Mouse (Mus musculus): ENCODE results near the gene Il9. TPM values are rescaled to one million over a fixed set of nuclear protein-coding genes. Genes with fewer than 3 reads are reported as not detected.

Il9 gene
- polyA plus RNA-seq (2012; rRNA removed), result not detected in 2 replicates

DNA sequence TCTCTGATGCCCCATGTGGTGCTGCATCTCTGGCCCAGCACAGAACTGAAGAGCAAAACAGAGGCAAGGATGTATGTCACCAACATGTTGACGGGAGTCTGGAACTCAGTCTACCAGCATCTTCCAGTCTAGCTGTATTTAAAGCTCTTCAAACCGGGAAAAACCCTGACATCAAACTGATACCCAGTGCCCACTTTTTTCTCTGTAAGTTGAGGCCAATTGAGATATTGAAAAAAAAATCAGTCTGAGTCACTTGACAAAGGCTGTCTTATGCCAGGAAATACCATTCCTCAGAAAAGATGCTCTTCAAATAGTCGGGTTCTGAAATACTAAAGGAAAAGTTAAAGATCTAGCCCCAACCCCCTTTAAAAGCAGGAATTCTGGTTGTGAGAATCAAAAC, at the start of gene Il9:
TSS of gene Il9 (minus strand) at position 101 of the 400 bp plus-strand sequence.
- DNase-seq (ENCODE audit: low spot score), result no peak

DNA sequence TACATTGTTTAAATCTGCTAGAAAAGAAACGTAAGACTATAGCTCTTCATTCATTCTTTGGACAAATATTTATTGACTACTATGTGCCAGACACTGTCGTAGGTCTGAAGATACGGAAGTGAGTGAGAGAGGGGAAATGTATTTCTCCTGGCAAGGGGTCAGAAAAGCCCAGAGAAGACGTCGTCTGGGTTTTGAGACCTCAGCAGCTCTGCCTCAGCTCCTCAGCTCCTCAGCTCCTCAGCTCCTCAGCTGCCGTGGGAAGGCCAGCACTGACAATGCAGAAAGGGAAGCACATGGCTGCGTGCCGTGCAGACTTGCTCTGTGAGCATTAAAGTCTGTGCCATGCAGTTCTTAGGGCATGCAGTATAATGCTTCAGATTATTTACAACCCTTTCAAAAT, 47.6 kb upstream of the Il9 start:
- no peak for DNase-seq (ENCODE audit: low spot score)

GRCm38 (mm10) chr13:56529031-56529430, 47.0 kb upstream of the Il9 start:
- no peak for DNase-seq (ENCODE audit: low spot score)

- no peak for DNase-seq (ENCODE audit: low spot score)
Measured at GRCm38 (mm10) chr13:56528281-56528680, 46.2 kb upstream of the Il9 start.

GRCm38 (mm10) chr13:56527846-56528245, 45.8 kb upstream of the Il9 start:
- DNase-seq (ENCODE audit: low spot score), result no peak

DNA sequence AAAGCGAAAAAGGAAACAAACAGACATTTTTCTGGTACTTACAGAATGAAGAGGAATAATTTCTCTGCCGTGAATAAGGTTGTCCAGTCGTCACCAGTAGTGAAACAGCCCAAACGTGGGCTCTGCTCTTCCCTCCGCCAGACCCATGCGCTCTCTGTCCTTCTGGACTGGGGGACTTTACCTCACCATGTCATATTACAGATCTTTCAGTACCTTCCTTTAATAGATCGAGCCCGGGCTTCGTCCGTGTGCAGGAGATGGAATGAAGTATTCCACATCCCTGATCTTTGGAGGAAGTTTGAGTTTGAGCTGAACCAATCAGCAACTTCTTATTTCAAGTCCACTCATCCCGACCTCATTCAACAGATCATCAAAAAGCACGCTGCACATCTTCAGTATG, 44.8 kb upstream of the Il9 start:
- no peak for DNase-seq (ENCODE audit: low spot score)

DNA sequence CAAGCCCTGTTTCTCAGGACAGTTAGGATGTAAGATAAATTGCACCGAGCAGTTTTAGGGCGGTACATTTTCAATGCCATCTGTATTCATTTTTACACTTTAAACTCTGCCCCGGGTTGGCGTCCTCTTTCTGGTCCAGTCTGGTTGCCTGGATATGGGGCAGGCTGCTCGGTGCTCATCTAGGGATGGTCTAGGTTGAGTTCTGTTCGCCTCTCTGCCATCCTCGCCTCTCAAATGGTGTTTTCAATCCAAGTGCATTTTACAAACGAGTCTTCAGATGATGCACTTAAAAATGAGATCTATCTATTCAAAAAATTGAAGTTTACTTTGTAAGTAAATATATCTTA, 40.7 kb upstream of the Il9 start:
- DNase-seq (ENCODE audit: low spot score), result no peak

- peak; percentile 76 for DNase-seq (ENCODE audit: low spot score)
Measured at GRCm38 (mm10) chr13:56522081-56522820, 40.2 kb upstream of the Il9 start, which contains the start of gene Fbxl21. Fbxl21 (plus strand) TSS chr13:56522472.

DNA sequence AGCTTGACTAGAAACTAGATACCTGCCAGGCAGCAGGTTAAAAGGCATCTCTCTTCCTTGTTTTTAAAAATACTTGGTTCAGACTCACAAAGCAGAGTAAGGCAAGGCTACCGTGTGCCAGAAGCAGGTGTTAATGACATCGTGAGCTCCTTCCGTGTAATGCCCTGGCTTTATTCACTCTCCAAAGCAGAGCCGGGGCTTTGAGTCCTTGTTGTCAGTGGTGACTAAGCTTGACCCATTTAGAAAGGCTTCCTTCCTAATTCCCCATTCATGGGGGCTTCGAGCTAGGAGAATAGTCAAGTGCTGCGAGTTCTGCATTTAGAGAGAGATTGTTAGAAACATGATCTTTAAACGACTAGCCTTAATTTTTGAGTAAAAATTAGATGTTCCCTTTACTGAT, 34.8 kb upstream of the Il9 start:
- DNase-seq (ENCODE audit: low spot score), result no peak

GRCm38 (mm10) chr13:56516311-56516710, 34.3 kb upstream of the Il9 start:
- no peak for DNase-seq (ENCODE audit: low spot score)

GRCm38 (mm10) chr13:56513595-56513994, 31.5 kb upstream of the Il9 start:
- DNase-seq (ENCODE audit: low spot score), result no peak

- DNase-seq (ENCODE audit: low spot score), result no peak
Measured at GRCm38 (mm10) chr13:56509796-56510195, 27.8 kb upstream of the Il9 start.

GRCm38 (mm10) chr13:56506871-56507496, 24.9 kb upstream of the Il9 start:
- no peak for DNase-seq (ENCODE audit: low spot score)

- no peak for DNase-seq (ENCODE audit: low spot score)
Measured at GRCm38 (mm10) chr13:56501866-56502420, 19.9 kb upstream of the Il9 start.

DNA sequence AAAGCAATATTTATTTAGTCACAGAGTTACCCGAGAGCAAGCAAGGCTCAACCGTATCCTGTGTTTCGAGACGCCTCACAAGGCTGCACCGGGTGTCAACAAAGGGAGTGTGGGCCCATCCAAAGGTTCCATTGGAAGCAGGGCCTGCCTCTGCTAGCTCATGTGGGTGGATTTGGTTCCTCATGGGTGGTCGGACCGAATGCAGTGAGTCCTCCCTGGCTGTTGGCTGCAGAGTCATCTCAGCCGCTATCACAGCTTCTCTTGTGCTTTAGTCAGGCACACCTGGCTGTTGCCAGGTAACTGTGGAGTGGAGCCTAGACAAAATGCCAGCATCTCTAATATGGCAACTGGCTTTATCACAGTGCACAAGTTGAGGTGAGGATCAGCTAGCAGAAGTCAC, 18.6 kb upstream of the Il9 start:
- DNase-seq (ENCODE audit: low spot score), result no peak

GRCm38 (mm10) chr13:56500132-56500531, 18.1 kb upstream of the Il9 start:
- no peak for DNase-seq (ENCODE audit: low spot score)

GRCm38 (mm10) chr13:56494440-56494839, 12.4 kb upstream of the Il9 start:
- DNase-seq (ENCODE audit: low spot score), result no peak

GRCm38 (mm10) chr13:56488012-56488411, 6.0 kb upstream of the Il9 start:
- DNase-seq (ENCODE audit: low spot score), result no peak

- no peak for DNase-seq (ENCODE audit: low spot score)
Measured at GRCm38 (mm10) chr13:56478027-56478426, 4.0 kb downstream of the Il9 start.

GRCm38 (mm10) chr13:56477271-56477670, 4.8 kb downstream of the Il9 start:
- no peak for DNase-seq (ENCODE audit: low spot score)

DNA sequence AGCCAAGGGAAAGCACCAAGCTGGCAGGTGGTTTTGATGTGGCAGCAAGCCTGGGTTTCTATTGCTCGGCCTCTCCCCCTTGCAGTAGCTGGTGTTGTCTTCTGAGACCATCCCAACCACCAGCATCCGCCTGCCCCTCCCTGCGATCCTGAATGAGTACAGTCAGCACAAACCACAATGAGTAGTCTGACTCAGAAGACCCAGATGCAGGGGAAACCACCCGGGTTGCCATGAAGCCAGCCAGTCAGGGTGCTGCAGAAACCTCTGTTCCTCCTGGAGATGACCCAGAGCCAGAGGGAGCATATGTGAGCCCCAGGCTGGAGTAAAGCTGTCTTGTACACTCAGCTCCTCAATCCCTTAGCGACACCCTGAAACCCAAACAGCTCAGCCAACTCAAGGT, 5.3 kb downstream of the Il9 start:
- no peak for DNase-seq (ENCODE audit: low spot score)

GRCm38 (mm10) chr13:56475363-56475762, 6.7 kb downstream of the Il9 start:
- no peak for DNase-seq (ENCODE audit: low spot score)

DNA sequence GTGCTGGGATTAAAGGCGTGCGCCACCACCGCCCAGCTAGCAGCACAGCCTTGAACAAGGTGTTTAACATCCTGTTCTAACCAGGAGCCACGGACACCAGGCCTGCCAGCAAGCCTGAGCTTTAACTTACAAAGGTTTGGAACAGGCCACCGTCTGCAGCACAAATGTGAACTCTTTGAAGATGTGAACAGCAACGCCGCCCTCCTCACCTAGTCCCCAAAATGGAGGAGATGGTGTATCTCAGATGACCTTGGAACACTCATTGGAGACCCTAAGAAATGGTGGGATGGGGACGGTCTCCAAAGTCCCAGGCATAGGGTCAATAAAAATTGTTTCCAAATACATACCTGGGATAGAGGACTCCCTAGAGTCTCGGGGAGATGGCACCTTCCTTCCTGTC, 9.4 kb downstream of the Il9 start:
- no peak for DNase-seq (ENCODE audit: low spot score)

Measured in urinary bladder, adult 2 months (tissue).